Mouse (Mus musculus) cerebellum, adult 18-20 months (tissue): ENCODE measurements around the gene Pim2.
A peak's percentile ranks its signal among the peaks of the same experiment; 100 is the strongest.

Experiments
- DNase-seq, 2 experiments: peaks; one replicate each; pipeline ENCODE4 v3.0.0; 2021

Pim2 gene

GRCm38 (mm10) chrX:7878007-7878419 lies at the start of gene Pim2:
Gene Pim2, plus strand, starts transcription at chrX:7878262.
- DNase-seq, result peak; percentile 86 to 92

- no peak for DNase-seq
Observed at GRCm38 (mm10) chrX:7837146-7837545, 40.9 kb upstream of the Pim2 start.

DNA sequence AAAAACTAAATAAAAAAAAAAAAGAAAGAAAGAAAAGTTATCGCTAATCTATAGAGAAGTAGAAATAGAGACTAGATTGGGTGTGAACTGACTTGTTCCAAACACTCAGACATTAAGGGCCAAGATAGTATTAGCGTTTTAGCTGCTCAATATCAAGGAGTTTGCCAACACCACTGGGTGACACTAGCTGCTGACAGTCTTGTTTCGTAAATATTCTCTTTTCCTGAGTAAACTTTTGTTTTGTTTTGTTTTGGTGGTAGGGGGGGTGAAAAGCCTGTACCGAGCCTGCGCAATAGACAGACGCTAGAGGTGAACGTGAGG lies 37.3 kb upstream of the Pim2 start:
- DNase-seq, result no peak

DNA sequence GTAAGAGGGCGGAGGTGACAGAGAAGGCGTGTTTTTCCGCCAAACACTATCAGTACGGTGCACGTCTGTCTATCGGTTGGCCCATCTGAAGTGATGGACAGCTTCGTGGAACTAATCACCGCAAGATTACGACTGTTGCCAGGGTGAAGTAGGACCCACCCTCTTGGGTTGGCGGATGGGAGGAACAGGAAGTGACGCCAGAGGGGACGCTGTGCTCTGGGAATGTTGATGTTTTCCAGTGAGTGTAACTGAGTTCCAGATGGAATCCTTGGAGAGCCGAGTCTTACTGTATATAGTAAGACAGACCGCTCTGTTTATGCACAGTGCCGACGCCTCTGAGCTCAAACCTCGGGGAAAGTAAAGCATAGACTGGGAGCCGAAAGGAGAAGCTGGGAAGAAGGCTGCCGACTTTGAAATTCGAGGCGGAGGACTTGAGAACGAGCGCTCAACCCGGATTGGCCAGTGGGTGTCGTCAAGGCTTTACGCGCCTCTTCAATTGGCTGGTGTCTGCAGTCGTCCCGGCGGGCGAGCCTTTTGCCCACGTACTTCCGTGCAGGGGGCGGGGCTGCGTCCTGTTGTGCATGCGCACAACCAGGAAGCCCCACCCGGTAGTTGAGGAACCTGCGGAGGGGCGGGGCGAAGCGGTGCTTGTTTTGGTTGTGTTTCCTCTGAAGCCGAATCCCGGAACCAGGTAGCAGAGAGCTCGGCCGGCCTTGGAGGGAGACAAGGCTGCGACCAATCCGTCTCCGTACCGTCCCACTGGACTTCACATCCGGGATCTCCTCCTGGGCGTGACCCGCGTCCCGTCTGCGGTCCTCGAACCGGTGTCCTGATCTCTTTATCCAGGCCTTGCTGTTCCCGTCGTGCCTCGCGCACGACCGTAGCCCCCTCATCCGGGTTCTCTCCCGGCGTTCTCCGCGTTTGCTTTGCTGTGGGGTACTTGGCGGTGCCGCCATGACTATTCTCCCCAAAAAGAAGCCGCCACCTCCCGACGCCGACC lies 36.6 kb upstream of the Pim2 start, which contains the start of gene Otud5:
Otud5 (plus strand) TSS at position 202 of the 1,000 bp plus-strand sequence.
- DNase-seq, result peak; percentile 91 to 96

DNA sequence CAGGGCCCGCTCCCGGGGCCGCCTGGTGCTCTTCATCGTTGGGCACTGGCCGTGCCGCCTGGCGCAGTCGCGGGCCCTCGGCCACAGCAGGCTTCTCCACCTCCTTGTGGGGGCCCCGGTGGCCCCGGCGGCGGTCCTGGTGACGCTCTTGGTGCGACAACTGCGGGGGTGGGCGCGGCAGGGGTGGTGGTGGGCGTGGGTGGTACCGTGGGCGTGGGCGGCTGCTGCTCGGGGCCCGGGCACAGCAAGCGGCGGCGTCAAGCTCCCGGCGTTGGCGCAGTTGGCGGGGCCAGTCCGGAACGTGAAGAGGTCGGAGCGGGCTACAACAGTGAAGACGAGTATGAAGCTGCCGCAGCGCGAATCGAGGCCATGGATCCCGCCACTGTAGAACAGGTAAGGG lies 35.7 kb upstream of the Pim2 start:
- DNase-seq, result peak in 1 of 2 experiments; percentile 43

- no peak for DNase-seq
Observed at GRCm38 (mm10) chrX:7847845-7848244, 30.2 kb upstream of the Pim2 start.

- DNase-seq, result peak; percentile 47
Observed at GRCm38 (mm10) chrX:7854578-7854977, 23.5 kb upstream of the Pim2 start.

DNA sequence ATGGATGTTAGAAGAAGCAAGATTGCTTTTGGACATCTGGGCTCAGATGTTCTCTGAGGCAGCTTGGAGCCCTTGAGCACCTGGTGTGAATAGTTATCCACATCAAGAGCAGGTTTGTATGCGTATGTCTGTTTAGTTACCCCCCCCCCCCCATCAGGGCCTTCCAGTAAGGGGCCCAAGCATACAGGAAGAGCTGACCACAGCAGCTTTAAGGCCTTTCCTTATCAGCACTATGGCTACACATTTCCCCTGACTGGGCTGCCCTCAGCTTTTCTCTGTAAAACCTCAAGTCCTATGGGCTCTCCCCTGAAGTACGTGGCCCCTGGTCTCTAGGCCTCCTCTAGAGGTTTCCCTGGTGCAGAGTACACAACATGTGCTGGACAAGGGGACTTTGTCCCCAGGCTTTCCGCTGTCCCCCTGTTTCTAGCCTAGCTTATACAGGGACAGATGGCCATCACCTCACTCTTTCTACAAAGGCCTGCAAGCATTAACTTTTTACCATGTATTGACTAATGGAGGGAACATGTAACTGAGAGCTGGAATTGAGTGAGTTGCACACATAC lies 18.8 kb upstream of the Pim2 start:
- DNase-seq, result no peak

DNA sequence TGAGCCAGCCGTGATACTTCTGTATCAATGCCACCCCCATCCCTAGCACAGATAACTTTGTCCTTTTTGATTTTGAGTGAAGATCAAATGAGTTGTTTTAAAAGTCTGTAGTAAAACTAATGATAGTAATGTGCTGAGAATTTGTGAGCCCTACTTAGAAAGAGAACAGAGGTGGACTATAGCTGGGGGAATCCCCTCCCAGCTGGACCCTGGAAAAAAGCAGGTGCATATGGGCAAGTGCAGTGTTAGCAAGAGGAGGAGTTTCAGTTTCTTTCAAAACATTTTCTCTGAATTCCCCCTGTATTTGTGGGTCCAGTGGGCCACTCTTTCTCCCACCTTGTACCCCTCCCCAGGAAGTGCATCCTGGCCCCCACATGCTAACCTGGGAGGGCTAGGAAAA lies 14.9 kb upstream of the Pim2 start:
- no peak for DNase-seq

DNA sequence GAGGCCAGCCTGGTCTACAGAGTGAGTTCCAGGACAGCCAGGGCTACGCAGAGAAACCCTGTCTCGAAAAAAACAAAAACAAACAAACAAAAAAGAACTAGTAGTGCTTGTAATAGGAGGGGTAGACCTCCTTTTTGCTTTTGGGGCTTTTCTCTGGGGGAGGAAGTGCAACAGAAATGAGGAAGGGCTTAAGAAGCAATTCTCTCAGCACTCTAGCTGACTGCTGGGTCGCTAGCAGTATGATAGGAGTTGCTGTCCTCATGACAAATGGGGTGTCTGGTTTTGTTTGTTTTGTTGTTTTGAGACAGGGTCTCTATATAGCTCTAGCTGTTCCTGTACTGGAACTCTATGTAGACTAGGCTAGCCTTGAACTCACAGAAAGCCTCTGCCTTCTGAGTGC lies 13.5 kb upstream of the Pim2 start:
- DNase-seq, result no peak

DNA sequence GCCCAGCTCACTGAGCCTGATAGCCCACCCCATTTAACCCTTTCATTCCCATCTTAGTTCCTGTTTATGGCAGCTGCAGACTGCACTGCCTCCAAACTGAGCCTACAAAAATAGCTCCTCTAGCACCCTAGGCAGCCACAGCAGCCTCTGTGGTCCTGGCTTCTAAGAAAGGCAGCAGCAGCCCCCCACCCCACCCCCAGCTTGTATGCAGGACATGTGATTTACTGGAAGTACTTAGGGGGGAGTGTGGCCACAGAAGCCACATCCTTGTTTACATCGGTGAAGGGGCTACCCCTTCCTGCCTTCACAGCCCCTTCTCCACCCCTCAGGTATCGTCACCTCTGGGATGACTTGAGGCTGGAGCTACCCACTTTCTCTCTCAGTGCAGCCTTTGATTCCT lies 12.7 kb upstream of the Pim2 start:
- no peak for DNase-seq

DNA sequence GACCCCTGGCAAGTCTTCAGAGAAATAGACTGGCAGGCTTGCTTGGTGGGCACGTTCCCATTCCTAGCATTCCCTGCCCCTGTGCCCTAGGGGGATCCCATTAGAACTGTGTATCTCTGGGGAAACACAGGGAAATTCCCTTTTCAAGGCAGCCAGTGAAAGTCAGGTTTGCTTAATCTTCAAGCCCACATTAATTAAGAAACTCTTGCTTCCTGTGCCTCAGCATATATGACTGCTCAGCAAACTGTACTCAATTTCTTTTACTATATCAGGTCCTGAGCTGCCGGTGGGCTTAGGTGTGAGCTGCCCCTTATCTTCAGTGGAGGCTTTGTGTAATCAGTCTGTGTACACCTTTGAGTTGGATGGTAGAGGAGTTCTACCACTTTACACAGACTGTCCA lies 12.3 kb upstream of the Pim2 start:
- DNase-seq, result no peak

DNA sequence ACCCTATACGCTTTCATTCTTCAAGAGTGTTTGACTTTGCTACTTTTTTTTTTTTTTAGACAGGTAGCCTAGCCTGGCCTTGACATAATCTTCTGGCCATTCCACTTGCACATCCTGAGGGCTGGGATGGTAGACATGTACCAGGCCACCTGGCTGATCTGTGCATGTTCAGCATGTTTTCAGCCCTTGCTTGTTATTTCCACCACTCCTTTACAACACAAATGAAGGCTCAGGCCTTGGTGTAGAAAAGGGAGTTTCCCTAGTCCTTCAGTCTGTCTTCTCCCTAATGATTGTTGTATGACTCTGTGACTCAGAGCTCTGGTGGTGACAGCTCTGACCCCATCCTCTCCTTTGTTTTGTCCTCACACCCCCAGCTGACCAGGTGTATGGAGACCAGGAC lies 10.9 kb upstream of the Pim2 start:
- no peak for DNase-seq

- DNase-seq, result no peak
Observed at GRCm38 (mm10) chrX:7868506-7868905, 9.6 kb upstream of the Pim2 start.

GRCm38 (mm10) chrX:7869826-7870225 lies 8.2 kb upstream of the Pim2 start:
- DNase-seq, result no peak

DNA sequence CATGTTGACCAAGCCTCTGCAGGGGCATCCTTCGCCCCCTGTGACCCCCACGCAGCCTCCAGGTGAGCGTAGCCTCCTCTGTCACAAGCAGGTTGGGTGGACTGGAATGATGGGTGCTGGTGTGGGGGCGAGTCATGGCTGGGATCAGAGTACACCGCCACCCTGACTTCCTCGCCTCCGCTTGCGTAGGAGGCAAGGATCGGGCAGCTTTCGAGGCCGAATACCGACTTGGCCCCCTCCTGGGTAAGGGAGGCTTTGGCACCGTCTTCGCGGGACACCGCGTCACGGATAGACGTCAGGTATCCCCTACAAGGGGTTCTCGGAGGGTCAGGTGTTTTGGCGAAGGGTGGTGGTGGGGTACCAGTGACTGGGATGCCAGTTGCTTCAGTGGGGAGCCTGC lies 433 bp downstream of the Pim2 start:
- peak; percentile 31 to 46 for DNase-seq

- peak; percentile 70 to 82 for DNase-seq
Observed at GRCm38 (mm10) chrX:7879819-7880218, 1.8 kb downstream of the Pim2 start.

DNA sequence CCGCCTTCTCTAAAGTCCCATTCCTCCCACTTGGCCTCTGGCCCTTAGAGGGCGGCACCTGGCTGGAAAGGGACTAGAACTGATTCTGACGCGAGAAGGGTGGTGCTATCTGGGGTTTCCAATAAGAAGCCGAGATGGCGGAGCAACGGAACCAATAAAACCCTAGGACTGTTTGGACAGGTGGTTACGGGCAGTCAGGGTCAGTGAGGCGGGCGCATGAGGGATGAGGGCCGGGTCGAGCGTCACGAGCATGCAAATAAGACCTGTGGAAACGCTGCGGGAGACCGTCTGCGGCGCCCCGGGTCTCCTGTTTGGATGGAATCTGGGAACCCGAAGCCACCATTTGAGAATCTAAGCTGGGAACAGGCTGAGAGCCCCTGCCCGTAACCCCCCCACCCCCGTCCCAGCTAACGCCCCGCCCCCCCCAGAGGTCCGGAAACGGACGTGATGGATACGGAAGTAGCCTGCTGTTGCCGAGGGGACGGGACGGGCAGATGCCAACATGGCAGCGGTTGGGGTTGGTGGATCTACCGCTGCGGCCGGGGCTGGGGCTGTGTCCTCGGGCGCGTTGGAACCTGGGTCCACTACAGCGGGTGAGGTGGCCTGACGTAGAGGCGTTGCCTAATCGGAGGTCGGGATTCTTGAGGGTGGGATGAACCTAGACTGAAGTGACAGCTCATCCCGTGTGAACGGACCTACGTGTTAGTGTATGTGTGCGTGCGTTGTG lies 5.9 kb downstream of the Pim2 start, which contains the start of gene Slc35a2:
Slc35a2 (plus strand) TSS at position 188 of the 727 bp plus-strand sequence.
- DNase-seq, result peak; percentile 78 to 89

GRCm38 (mm10) chrX:7898211-7898610 lies 20.1 kb downstream of the Pim2 start:
- DNase-seq, result no peak

- peak; percentile 86 to 94 for DNase-seq
Observed at GRCm38 (mm10) chrX:7898880-7899874, 21.1 kb downstream of the Pim2 start, which contains the start of the genes Pqbp1 and Timm17b. Gene Pqbp1, minus strand, starts transcription at chrX:7899269. Gene Timm17b, plus strand, starts transcription at chrX:7899357.

GRCm38 (mm10) chrX:7904441-7904840 lies 26.4 kb downstream of the Pim2 start:
- DNase-seq, result no peak

DNA sequence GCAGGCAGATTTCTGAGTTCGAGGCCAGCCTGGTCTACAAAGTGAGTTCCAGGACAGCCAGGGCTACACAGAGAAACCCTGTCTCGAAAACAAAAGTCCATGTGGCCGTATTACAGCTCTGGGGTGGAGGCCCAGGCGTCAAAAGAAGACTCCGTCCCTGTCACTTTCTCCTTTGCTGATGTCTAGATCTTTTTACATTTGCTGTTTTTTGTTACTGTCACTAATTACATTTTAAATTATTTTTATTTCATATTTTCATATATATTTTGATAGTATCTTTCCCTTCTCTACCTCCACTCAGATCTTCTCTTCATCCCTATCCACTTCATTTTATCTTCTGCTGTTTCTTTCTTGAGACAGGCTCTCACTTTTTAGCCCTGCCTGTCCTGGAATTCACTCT lies 29.7 kb downstream of the Pim2 start, which contains the start of gene Gm10491:
Gm10491 (minus strand) TSS at position 101 of the 400 bp plus-strand sequence.
- no peak for DNase-seq
